Mouse (Mus musculus): ENCODE measurements around the gene Clmp. TPM values are rescaled to one million over a fixed set of nuclear protein-coding genes. Genes with fewer than 3 reads are reported as not detected.

The Clmp gene
- polyA plus RNA-seq, 1 experiment from 2014 or later, result 57.0 TPM

DNA sequence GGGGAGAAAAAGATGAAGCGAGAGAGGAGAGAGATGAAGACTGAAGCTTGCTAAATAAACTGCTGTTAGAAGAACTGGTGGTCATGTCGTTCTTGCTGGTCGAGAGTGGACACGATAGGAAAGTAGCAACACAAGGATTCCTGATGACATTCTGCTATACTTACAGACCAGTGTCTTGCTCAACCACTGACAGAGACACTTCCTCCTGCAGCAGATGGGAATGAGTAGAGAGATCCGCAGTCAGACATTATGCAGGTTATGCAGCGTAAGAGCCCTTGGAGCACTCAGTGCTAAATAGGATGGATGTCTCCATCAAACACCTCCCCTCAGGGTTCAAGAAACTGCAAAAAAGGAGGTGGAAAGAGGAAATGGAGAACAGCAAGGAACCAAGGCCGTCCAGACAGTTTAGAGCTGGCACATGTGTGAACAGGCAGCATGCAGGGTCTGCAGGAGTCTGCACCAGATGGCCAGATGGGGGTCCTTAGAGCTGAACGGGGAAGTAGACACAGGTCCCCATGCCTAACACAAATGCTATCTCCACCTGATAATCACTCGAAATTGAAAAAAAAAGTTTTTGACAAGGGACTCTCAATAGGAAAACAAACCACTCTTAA lies 19.5 kb upstream of the Clmp start:
- no peak for ATAC-seq (replicated peaks)
- H3K27me3 ChIP-seq (replicated peaks), result no peaks in the 10 kb centered on the region
- H3K36me3 ChIP-seq (replicated peaks), result no peaks in the 10 kb centered on the region
- H3K9me3 ChIP-seq, result no peaks in the 10 kb centered on the region
- no peak overlapping the region for H3K4me2 ChIP-seq
- 84% methylated on average over 9 of the region's 9 CpGs for WGBS
- H3K9ac ChIP-seq, result no peak overlapping the region
- H3K4me1 ChIP-seq, result peaks cover 2% of the 10 kb centered on the region
- H3K27ac ChIP-seq, result no peak overlapping the region
- no peak overlapping the region for H3K4me3 ChIP-seq

- Histone ChIP-seq H3K27ac (peak within 1 kb of the TSS; percentile 57), H3K36me3 (replicated peaks) (no peaks in the 10 kb centered on the region), H3K4me3 (no peak within 1 kb of the TSS), H3K9ac (no peak within 1 kb of the TSS), H3K9me3 (no peaks in the 10 kb centered on the region), H3K4me1 (peaks cover 9% of the 10 kb centered on the region), H3K27me3 (replicated peaks) (no peaks in the 10 kb centered on the region), H3K4me2 (no peak within 1 kb of the TSS)
- WGBS, result 92% methylated on average over 3 of the region's 3 CpGs
- ATAC-seq (replicated peaks), result no peak
These were observed 15.4 kb upstream of the Clmp start, which contains the start of gene Gm21915 for GRCm38 (mm10) chr9:40670313-40670712. Gene Gm21915, plus strand, starts transcription at chr9:40670613.

DNA sequence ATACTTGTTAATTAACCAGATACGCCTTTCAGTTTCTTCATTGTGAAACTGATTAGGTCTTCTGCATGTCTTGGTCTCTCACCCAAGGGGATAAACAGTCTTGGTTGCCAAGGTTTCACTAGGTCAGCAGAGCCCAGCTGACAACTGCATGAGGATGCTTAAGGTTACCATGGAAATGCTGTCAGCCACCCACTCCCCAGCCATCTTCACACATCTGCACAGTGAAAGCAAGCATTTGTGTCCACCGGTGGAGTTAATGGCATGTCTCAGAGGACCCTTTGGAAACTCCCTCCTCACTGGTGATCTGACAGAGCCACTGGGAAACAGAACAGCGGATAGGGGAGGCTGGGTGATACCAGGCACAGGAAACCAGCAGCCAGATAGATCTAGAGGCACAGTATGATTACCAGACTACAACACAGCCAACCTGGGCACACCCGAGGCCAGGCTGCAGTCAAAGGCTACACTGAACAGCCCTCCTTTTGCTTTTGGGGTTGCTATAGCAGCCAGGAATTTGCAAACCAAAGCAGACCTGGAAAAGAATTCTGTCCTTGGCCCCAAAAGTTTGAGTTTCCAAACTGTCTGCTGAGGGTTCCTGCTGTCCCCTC lies 14.3 kb upstream of the Clmp start:
- Histone ChIP-seq H3K9me3 (no peaks in the 10 kb centered on the region), H3K27me3 (replicated peaks) (no peaks in the 10 kb centered on the region), H3K9ac (no peak overlapping the region), H3K36me3 (replicated peaks) (no peaks in the 10 kb centered on the region), H3K4me3 (no peak overlapping the region), H3K4me2 (no peak overlapping the region), H3K4me1 (peaks cover 9% of the 10 kb centered on the region), H3K27ac (peak overlapping the region; percentile 57)
- WGBS, result 19% methylated on average over 4 of the region's 4 CpGs
- ATAC-seq (replicated peaks), result peak; percentile 81

DNA sequence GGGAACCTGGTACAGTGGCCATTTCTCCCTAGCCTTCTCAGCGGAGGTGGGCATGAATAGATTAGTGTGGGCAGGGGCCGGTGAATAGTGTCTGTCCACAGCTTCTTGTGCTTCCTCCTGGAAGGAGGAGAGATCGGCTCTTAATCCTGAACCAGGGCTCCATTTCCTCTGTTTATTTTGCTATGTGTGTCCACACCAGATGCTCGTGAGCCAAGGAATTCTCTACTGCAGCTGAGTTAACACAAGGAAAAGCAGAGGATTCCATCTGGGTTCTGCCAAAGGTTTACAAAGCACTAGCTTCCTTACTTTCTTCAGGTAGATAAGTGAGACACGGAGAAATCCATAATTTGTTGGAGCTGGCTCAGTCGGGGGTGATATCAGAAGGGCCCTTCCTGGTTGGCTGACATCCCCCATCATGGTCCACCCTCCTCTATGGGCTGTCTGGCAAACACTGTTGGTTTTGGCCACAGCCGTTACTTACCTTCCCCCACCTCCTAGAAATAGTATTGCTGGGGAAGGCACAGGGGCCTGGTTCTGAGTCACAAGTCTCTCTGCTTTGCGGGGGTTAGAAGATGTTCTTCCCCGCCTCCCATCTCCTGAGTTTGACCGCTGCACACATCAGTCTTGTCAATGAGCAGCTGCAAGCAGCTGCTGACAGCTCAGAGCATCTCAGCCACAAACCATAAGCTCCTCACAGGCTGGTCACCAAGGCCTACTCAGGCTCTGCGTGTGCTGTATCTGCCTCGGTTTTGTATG lies 10.4 kb upstream of the Clmp start:
- Histone ChIP-seq H3K4me1 (peaks cover 9% of the 10 kb centered on the region), H3K4me3 (no peak overlapping the region), H3K4me2 (no peak overlapping the region), H3K36me3 (replicated peaks) (no peaks in the 10 kb centered on the region), H3K9me3 (no peaks in the 10 kb centered on the region), H3K27ac (no peak overlapping the region), H3K9ac (no peak overlapping the region), H3K27me3 (replicated peaks) (no peaks in the 10 kb centered on the region)
- 85% methylated on average over 12 of the region's 12 CpGs for WGBS
- ATAC-seq (replicated peaks), result no peak

- Histone ChIP-seq H3K4me3 (no peak overlapping the region), H3K4me1 (no peaks in the 10 kb centered on the region), H3K4me2 (no peak overlapping the region), H3K27me3 (replicated peaks) (no peaks in the 10 kb centered on the region), H3K36me3 (replicated peaks) (no peaks in the 10 kb centered on the region), H3K9ac (no peak overlapping the region), H3K9me3 (no peaks in the 10 kb centered on the region), H3K27ac (no peak overlapping the region)
- 80% methylated on average over 4 of the region's 4 CpGs for WGBS
- ATAC-seq (replicated peaks), result no peak
These were observed 7.1 kb upstream of the Clmp start for GRCm38 (mm10) chr9:40678653-40679052.

- Histone ChIP-seq H3K27me3 (replicated peaks) (no peaks in the 10 kb centered on the region; the same call in 1 of the 2 replicates), H3K4me1 (peaks cover 27% of the 10 kb centered on the region), H3K4me3 (peak overlapping the region; percentile 68), H3K4me2 (peak overlapping the region; percentile 64), H3K9ac (peak overlapping the region; percentile 82), H3K27ac (peak overlapping the region; percentile 91), H3K9me3 (no peaks in the 10 kb centered on the region), H3K36me3 (replicated peaks) (no peaks in the 10 kb centered on the region)
- WGBS, result under 1% methylated on average over 23 of the region's 23 CpGs
- peak; percentile 78 for ATAC-seq (replicated peaks)
These were observed 698 bp downstream of the Clmp start for GRCm38 (mm10) chr9:40686421-40686899.

DNA sequence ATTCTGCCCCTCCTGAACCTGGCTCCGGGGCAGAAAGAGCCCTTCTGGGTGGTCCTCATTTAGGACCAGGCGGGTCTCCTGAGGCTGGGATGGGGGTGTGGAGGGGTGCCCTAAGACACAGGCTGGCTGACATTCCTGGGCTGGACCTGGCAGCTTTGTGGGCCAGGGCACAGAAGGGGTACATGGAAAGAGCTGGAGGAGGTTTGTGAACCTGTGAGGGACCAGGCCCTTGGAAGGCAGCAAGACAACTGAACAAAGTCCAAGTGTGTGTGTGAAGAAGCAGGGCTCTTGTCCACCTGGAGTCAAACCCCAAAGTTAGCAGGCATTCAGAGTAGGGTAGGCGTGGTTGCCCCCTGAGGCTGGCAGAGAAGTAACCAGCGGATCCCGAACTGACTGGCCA lies 1.3 kb downstream of the Clmp start:
- Histone ChIP-seq H3K4me2 (peak overlapping the region; percentile 64), H3K4me1 (peaks cover 27% of the 10 kb centered on the region), H3K27ac (peak overlapping the region; percentile 91), H3K9ac (peak overlapping the region; percentile 82), H3K4me3 (peak overlapping the region; percentile 68), H3K36me3 (replicated peaks) (no peaks in the 10 kb centered on the region), H3K9me3 (no peaks in the 10 kb centered on the region), H3K27me3 (replicated peaks) (no peaks in the 10 kb centered on the region; the same call in 1 of the 2 replicates)
- 0 out of 2 replicates have a peak, but pooled peaks have one; percentile 9 for ATAC-seq (replicated peaks)
- 42% methylated on average over 5 of the region's 5 CpGs for WGBS

GRCm38 (mm10) chr9:40687553-40687952 lies 1.8 kb downstream of the Clmp start:
- peak overlapping the region; percentile 91; the same call in 1 of the 2 replicates for H3K27ac ChIP-seq
- no peak for ATAC-seq (replicated peaks)

GRCm38 (mm10) chr9:40690511-40690910 lies 4.7 kb downstream of the Clmp start:
- 86% methylated on average over 7 of the region's 7 CpGs for WGBS
- H3K4me3 ChIP-seq, result no peak overlapping the region
- H3K4me1 ChIP-seq, result peaks cover 44% of the 10 kb centered on the region
- no peak overlapping the region for H3K27ac ChIP-seq
- H3K9me3 ChIP-seq, result no peaks in the 10 kb centered on the region
- no peaks in the 10 kb centered on the region for H3K36me3 ChIP-seq (replicated peaks)
- no peak overlapping the region for H3K9ac ChIP-seq
- no peaks in the 10 kb centered on the region for H3K27me3 ChIP-seq (replicated peaks)
- H3K4me2 ChIP-seq, result no peak overlapping the region
- no peak for ATAC-seq (replicated peaks)

More at GRCm38 (mm10) chr9:40687553-40687952, 1.8 kb downstream of the Clmp start:
- 35% methylated on average over 3 of the region's 3 CpGs for WGBS
- Histone ChIP-seq H3K9ac (peak overlapping the region; percentile 82; the same call in 1 of the 2 replicates), H3K27me3 (replicated peaks) (no peaks in the 10 kb centered on the region; the same call in 1 of the 2 replicates), H3K4me1 (peaks cover 27% of the 10 kb centered on the region), H3K9me3 (no peaks in the 10 kb centered on the region), H3K36me3 (replicated peaks) (no peaks in the 10 kb centered on the region), H3K4me3 (peak overlapping the region; percentile 68), H3K4me2 (peak overlapping the region; percentile 64)

- Histone ChIP-seq H3K27me3 (replicated peaks) (no peaks in the 10 kb centered on the region), H3K4me1 (peaks cover 32% of the 10 kb centered on the region), H3K9me3 (no peaks in the 10 kb centered on the region), H3K27ac (peak overlapping the region; percentile 65), H3K4me2 (no peak overlapping the region), H3K9ac (no peak overlapping the region), H3K4me3 (no peak overlapping the region), H3K36me3 (replicated peaks) (no peaks in the 10 kb centered on the region)
- 25% methylated on average over 3 of the region's 3 CpGs for WGBS
- no peak for ATAC-seq (replicated peaks)
These were observed 7.3 kb downstream of the Clmp start for GRCm38 (mm10) chr9:40693026-40693425.

GRCm38 (mm10) chr9:40693768-40694167 lies 8.0 kb downstream of the Clmp start:
- Histone ChIP-seq H3K27me3 (replicated peaks) (no peaks in the 10 kb centered on the region), H3K27ac (peak overlapping the region; percentile 65), H3K4me3 (no peak overlapping the region), H3K36me3 (replicated peaks) (no peaks in the 10 kb centered on the region), H3K4me1 (peaks cover 27% of the 10 kb centered on the region), H3K9me3 (no peaks in the 10 kb centered on the region), H3K9ac (no peak overlapping the region), H3K4me2 (no peak overlapping the region)
- 26% methylated on average over 5 of the region's 5 CpGs for WGBS
- ATAC-seq (replicated peaks), result peak; percentile 63

DNA sequence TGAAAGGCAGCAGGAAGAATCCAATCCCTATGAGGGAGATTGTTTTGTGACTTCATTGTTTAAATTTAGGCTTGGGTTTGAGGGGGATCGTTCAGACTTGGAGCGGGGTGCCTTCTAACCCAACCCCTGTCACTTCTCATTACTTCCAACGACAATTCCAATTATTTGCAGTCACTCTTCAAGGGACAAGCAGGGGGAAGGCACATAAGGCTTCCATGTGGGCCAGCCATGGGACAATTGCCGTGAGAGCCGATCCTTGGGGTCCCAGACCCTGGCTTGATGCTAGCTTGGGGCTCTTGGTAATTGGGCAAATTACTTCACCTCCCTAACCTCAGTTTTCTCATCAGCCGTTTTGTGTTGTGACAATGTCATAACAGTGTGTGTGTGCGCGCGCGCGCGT lies 8.5 kb downstream of the Clmp start:
- H3K4me2 ChIP-seq, result no peak overlapping the region
- H3K4me3 ChIP-seq, result no peak overlapping the region
- no peak overlapping the region for H3K9ac ChIP-seq
- H3K9me3 ChIP-seq, result no peaks in the 10 kb centered on the region
- H3K4me1 ChIP-seq, result peaks cover 24% of the 10 kb centered on the region
- H3K27ac ChIP-seq, result peak overlapping the region; percentile 65
- peak; percentile 9 for ATAC-seq (replicated peaks)
- no peaks in the 10 kb centered on the region for H3K36me3 ChIP-seq (replicated peaks)
- 64% methylated on average over 12 of the region's 12 CpGs for WGBS
- no peaks in the 10 kb centered on the region for H3K27me3 ChIP-seq (replicated peaks)
